Mouse (Mus musculus): ENCODE measurements around the gene Fgd5.

- TF ChIP-seq POLR2A (IDR thresholded peaks at IDR 0.05; ENCODE audit: insufficient read depth, low read depth, low read length) (no peak), CTCF (IDR thresholded peaks at IDR 0.05; ENCODE audit: insufficient read depth, low read depth, low read length) (no peak)
These were observed 64.2 kb downstream of the Fgd5 start for GRCm38 (mm10) chr6:92042850-92043249.
